Mouse (Mus musculus) intestine, postnatal 0 days (tissue): Measurements from ENCODE around the gene Adm2. TPM values are rescaled to one million over a fixed set of nuclear protein-coding genes. Genes with fewer than 3 reads are reported as not detected.

ENCODE experiments used
- ATAC-seq: fragments of 200-750 bp; cut with Nextera tagmentation; 2 replicates; pipeline ENCODE4 v1.8.0; 2017; ENCODE audit warnings: mild to moderate bottlenecking, moderate TSS enrichment, moderate library complexity
- H3K27ac ChIP-seq: fragments of 300-500 bp; sonication (generic); 2 replicates; pipeline ENCODE4 v1.5.1; 2014; ENCODE audit warnings: mild to moderate bottlenecking, low read depth, low read length, moderate library complexity
- H3K27me3 ChIP-seq: fragments of 300-500 bp; sonication (generic); replicated peaks from 2 replicates; pipeline ENCODE4 v1.6.1; 2014; ENCODE audit warnings: low read length, mixed read lengths; ENCODE audit not compliant: control insufficient read depth, insufficient read depth
- H3K36me3 ChIP-seq: fragments of 300-500 bp; sonication (generic); 2 replicates; pipeline ENCODE4 v1.6.1; 2014; ENCODE audit warnings: mild to moderate bottlenecking, moderate library complexity; ENCODE audit not compliant: control insufficient read depth, insufficient read depth
- H3K4me1 ChIP-seq: fragments of 300-500 bp; sonication (generic); replicated peaks from 2 replicates; pipeline ENCODE4 v1.6.1; 2014; ENCODE audit warnings: antibody characterized with exemption, low read length, mixed read lengths; ENCODE audit not compliant: control insufficient read depth, insufficient read depth
- H3K4me2 ChIP-seq: fragments of 300-500 bp; sonication (generic); replicated peaks from 2 replicates; pipeline ENCODE4 v1.6.1; 2014; ENCODE audit warnings: low read depth, mild to moderate bottlenecking, moderate library complexity
- H3K4me3 ChIP-seq: fragments of 300-500 bp; sonication (generic); 2 replicates; pipeline ENCODE4 v1.5.1; 2014; ENCODE audit warnings: low read depth, low read length
- H3K9ac ChIP-seq: fragments of 300-500 bp; sonication (generic); 2 replicates; pipeline ENCODE4 v1.6.1; 2014; ENCODE audit warnings: mild to moderate bottlenecking, low read depth, low read length
- H3K9me3 ChIP-seq: fragments of 300-500 bp; sonication (generic); 2 replicates; pipeline ENCODE4 v1.6.1; 2016; ENCODE audit warnings: mixed run types; ENCODE audit not compliant: control insufficient read depth
- CTCF ChIP-seq: sonication (generic); IDR thresholded peaks from 2 replicates; pipeline ENCODE4 v1.5.1; 2016; ENCODE audit warnings: low read depth, mild to moderate bottlenecking, control low read depth, antibody characterized with exemption, moderate library complexity
- whole genome bisulfite sequencing: fragments of 180-500 bp; shearing (Covaris S2); extraction: QIAGEN DNeasy Blood & Tissue Kit; methylation state at CpG from one replicate; pipeline ENCODE4 v1.1.7; 2014; 5-methylcytosine and 5-hydroxymethylcytosine counted together
- polyA plus RNA-seq: library from polyadenylated mRNA; unstranded; fragments of >200 nt; fragmentation: Nextera tagmentation; extraction: Ambion mirVana; gene quantifications from 2 replicates; pipeline ENCODE4 v1.2.1, GENCODE M21; 2015

Gene Adm2
- polyA plus RNA-seq, 1 experiment from 2014 or later = 0.14 TPM

GRCm38 (mm10) chr15:89350447-89350846, 27.9 kb downstream of the Adm2 start:
- no peak overlapping the region; the same call in 1 of the 2 replicates for H3K27ac ChIP-seq
- no peak for TF ChIP-seq CTCF
- no peak for ATAC-seq
- peaks cover 27% of the 10 kb centered on the region for H3K36me3 ChIP-seq
- no peaks in the 10 kb centered on the region for H3K4me1 ChIP-seq
- H3K27me3 ChIP-seq = no peaks in the 10 kb centered on the region
- no peaks in the 10 kb centered on the region for H3K9me3 ChIP-seq
- no peak overlapping the region for H3K4me3 ChIP-seq
- no peak overlapping the region for H3K4me2 ChIP-seq
- WGBS = 81% methylated on average over 5 of the region's 5 CpGs
- H3K9ac ChIP-seq = no peak overlapping the region

GRCm38 (mm10) chr15:89351302-89351701, 28.8 kb downstream of the Adm2 start:
- no peak for TF ChIP-seq CTCF
- Histone ChIP-seq H3K36me3 (peaks cover 27% of the 10 kb centered on the region), H3K4me1 (no peaks in the 10 kb centered on the region), H3K9ac (no peak overlapping the region), H3K4me2 (no peak overlapping the region), H3K4me3 (no peak overlapping the region), H3K27me3 (no peaks in the 10 kb centered on the region), H3K9me3 (no peaks in the 10 kb centered on the region), H3K27ac (no peak overlapping the region)
- WGBS = 88% methylated on average over 15 of the region's 15 CpGs
- no peak for ATAC-seq

GRCm38 (mm10) chr15:89352054-89352453, 29.5 kb downstream of the Adm2 start:
- Histone ChIP-seq H3K27ac (no peak overlapping the region), H3K4me1 (0 out of 2 replicates have a peak, but pooled peaks cover 3% of the 10 kb centered on the region), H3K36me3 (peaks cover 27% of the 10 kb centered on the region), H3K4me3 (no peak overlapping the region), H3K9ac (no peak overlapping the region), H3K27me3 (no peaks in the 10 kb centered on the region), H3K4me2 (no peak overlapping the region), H3K9me3 (no peaks in the 10 kb centered on the region)
- no peak for ATAC-seq
- WGBS = 90% methylated on average over 14 of the region's 14 CpGs
- no peak for TF ChIP-seq CTCF

- H3K9ac ChIP-seq = no peak overlapping the region
- no peak for TF ChIP-seq CTCF
- H3K36me3 ChIP-seq = peaks cover 27% of the 10 kb centered on the region
- no peaks in the 10 kb centered on the region for H3K27me3 ChIP-seq
- no peak overlapping the region for H3K27ac ChIP-seq
- ATAC-seq = no peak
- 94% methylated on average over 12 of the region's 12 CpGs for WGBS
- H3K4me3 ChIP-seq = no peak overlapping the region
- no peaks in the 10 kb centered on the region for H3K9me3 ChIP-seq
- H3K4me2 ChIP-seq = no peak overlapping the region
- peaks cover 6% of the 10 kb centered on the region; the same call in 1 of the 2 replicates for H3K4me1 ChIP-seq
These were observed 30.3 kb downstream of the Adm2 start for GRCm38 (mm10) chr15:89352795-89353194.

- no peaks in the 10 kb centered on the region for H3K9me3 ChIP-seq
- WGBS = 94% methylated on average over 16 of the region's 16 CpGs
- H3K27ac ChIP-seq = no peak overlapping the region
- H3K4me2 ChIP-seq = no peak overlapping the region
- H3K36me3 ChIP-seq = peaks cover 30% of the 10 kb centered on the region
- no peak overlapping the region for H3K9ac ChIP-seq
- no peak for ATAC-seq
- H3K4me3 ChIP-seq = no peak overlapping the region
- no peak for TF ChIP-seq CTCF
- H3K4me1 ChIP-seq = peaks cover 6% of the 10 kb centered on the region; the same call in 1 of the 2 replicates
- no peaks in the 10 kb centered on the region for H3K27me3 ChIP-seq
These were observed 31.3 kb downstream of the Adm2 start for GRCm38 (mm10) chr15:89353837-89354236.

GRCm38 (mm10) chr15:89354455-89354854, 31.9 kb downstream of the Adm2 start:
- H3K9me3 ChIP-seq = no peaks in the 10 kb centered on the region
- H3K9ac ChIP-seq = peak overlapping the region; percentile 82
- ATAC-seq = no peak
- WGBS = 80% methylated on average over 7 of the region's 7 CpGs
- peak overlapping the region; percentile 74 for H3K4me3 ChIP-seq
- TF ChIP-seq CTCF = no peak
- H3K27me3 ChIP-seq = no peaks in the 10 kb centered on the region
- H3K27ac ChIP-seq = no peak overlapping the region
- peak overlapping the region; percentile 82 for H3K4me2 ChIP-seq
- peaks cover 30% of the 10 kb centered on the region for H3K36me3 ChIP-seq
- H3K4me1 ChIP-seq = peaks cover 6% of the 10 kb centered on the region; the same call in 1 of the 2 replicates
